Mouse (Mus musculus) kidney, embryonic 16.5 days (tissue): ENCODE data around the gene Hepacam. TPM values are rescaled to one million over a fixed set of nuclear protein-coding genes. Genes with fewer than 3 reads are reported as not detected.

Source experiments
- ATAC-seq: fragments of 200-750 bp; cut with Nextera tagmentation; 2 replicates; pipeline ENCODE4 v1.8.0; 2017; ENCODE audit warnings: moderate TSS enrichment; ENCODE audit not compliant: low FRiP score, low TSS enrichment
- H3K27ac ChIP-seq: fragments of 300-500 bp; sonication (generic); 2 replicates; pipeline ENCODE4 v1.5.1; 2014; ENCODE audit warnings: low read length
- H3K27me3 ChIP-seq: fragments of 300-500 bp; sonication (generic); 2 replicates; pipeline ENCODE4 v1.6.1; 2014; ENCODE audit warnings: low read length, control low read depth, mixed read lengths; ENCODE audit not compliant: insufficient read depth
- H3K36me3 ChIP-seq: fragments of 300-500 bp; sonication (generic); 2 replicates; pipeline ENCODE4 v1.6.1; 2014; ENCODE audit warnings: low read length, control low read depth, mixed read lengths; ENCODE audit not compliant: insufficient read depth
- H3K4me1 ChIP-seq: fragments of 300-500 bp; sonication (generic); 2 replicates; pipeline ENCODE4 v1.6.1; 2014; ENCODE audit warnings: low read length, control low read depth, mixed read lengths; ENCODE audit not compliant: insufficient read depth
- H3K4me2 ChIP-seq: fragments of 300-500 bp; sonication (generic); replicated peaks from 2 replicates; pipeline ENCODE4 v1.6.1; 2014; ENCODE audit warnings: low read depth, low read length
- H3K4me3 ChIP-seq: fragments of 300-500 bp; sonication (generic); 2 replicates; pipeline ENCODE4 v1.5.1; 2014; ENCODE audit warnings: mild to moderate bottlenecking, low read length
- H3K9ac ChIP-seq: fragments of 300-500 bp; sonication (generic); replicated peaks from 2 replicates; pipeline ENCODE4 v1.6.1; 2014; ENCODE audit warnings: low read length
- H3K9me3 ChIP-seq: fragments of 300-500 bp; sonication (generic); 2 replicates; pipeline ENCODE4 v1.6.1; 2016; ENCODE audit warnings: low read length, control low read depth
- WGBS: fragments of 180-500 bp; shearing (Covaris S2); extraction: QIAGEN DNeasy Blood & Tissue Kit; methylation state at CpG from one replicate; pipeline ENCODE4 v1.1.7; 2014; 5-methylcytosine and 5-hydroxymethylcytosine counted together
- polyA plus RNA-seq: library from polyadenylated mRNA; unstranded; fragments of >200 nt; fragmentation: Nextera tagmentation; extraction: Ambion mirVana; gene quantifications from 2 replicates; pipeline ENCODE4 v1.2.1, GENCODE M21; 2015

Hepacam gene
- polyA plus RNA-seq, 1 experiment from 2014 or later = not detected

GRCm38 (mm10) chr9:37403011-37403410 is 35.9 kb downstream of the Hepacam start:
- H3K27ac ChIP-seq = no peak overlapping the region
- H3K4me3 ChIP-seq = peak overlapping the region; percentile 38
- no peak for ATAC-seq
- no peaks in the 10 kb centered on the region for H3K36me3 ChIP-seq
- H3K9me3 ChIP-seq = no peaks in the 10 kb centered on the region
- peak overlapping the region; percentile 59; the same call in 1 of the 2 replicates for H3K9ac ChIP-seq
- peak overlapping the region; percentile 14 for H3K4me2 ChIP-seq
- no peaks in the 10 kb centered on the region; the same call in 1 of the 2 replicates for H3K4me1 ChIP-seq
- 83% methylated on average over 7 of the region's 7 CpGs for WGBS
- H3K27me3 ChIP-seq = no peaks in the 10 kb centered on the region; the same call in 1 of the 2 replicates

- no peak for ATAC-seq
- Histone ChIP-seq H3K27me3 (no peaks in the 10 kb centered on the region; the same call in 1 of the 2 replicates), H3K27ac (no peak overlapping the region), H3K4me2 (no peak overlapping the region), H3K9me3 (no peaks in the 10 kb centered on the region), H3K36me3 (no peaks in the 10 kb centered on the region), H3K4me3 (no peak overlapping the region), H3K4me1 (no peaks in the 10 kb centered on the region; the same call in 1 of the 2 replicates), H3K9ac (no peak overlapping the region)
- WGBS = 0% methylated on average over 1 of the region's 1 CpGs
Measured at GRCm38 (mm10) chr9:37406372-37406771, 39.2 kb downstream of the Hepacam start.

GRCm38 (mm10) chr9:37407850-37408502 is 40.8 kb downstream of the Hepacam start:
- no peak overlapping the region for H3K4me3 ChIP-seq
- 15% methylated on average over 19 of the region's 19 CpGs for WGBS
- H3K9me3 ChIP-seq = no peaks in the 10 kb centered on the region
- no peak overlapping the region for H3K9ac ChIP-seq
- H3K4me2 ChIP-seq = peak overlapping the region; percentile 34; the same call in 1 of the 2 replicates
- H3K4me1 ChIP-seq = no peaks in the 10 kb centered on the region; the same call in 1 of the 2 replicates
- peak; percentile 57; the same call in 1 of the 2 replicates for ATAC-seq
- H3K36me3 ChIP-seq = no peaks in the 10 kb centered on the region
- H3K27ac ChIP-seq = no peak overlapping the region
- H3K27me3 ChIP-seq = no peaks in the 10 kb centered on the region; the same call in 1 of the 2 replicates

GRCm38 (mm10) chr9:37409698-37410445 is 42.7 kb downstream of the Hepacam start:
- Histone ChIP-seq H3K9ac (no peak overlapping the region), H3K4me1 (no peaks in the 10 kb centered on the region; the same call in 1 of the 2 replicates), H3K9me3 (no peaks in the 10 kb centered on the region), H3K36me3 (no peaks in the 10 kb centered on the region), H3K4me2 (no peak overlapping the region), H3K27me3 (no peaks in the 10 kb centered on the region; the same call in 1 of the 2 replicates), H3K4me3 (no peak overlapping the region), H3K27ac (no peak overlapping the region)
- ATAC-seq = no peak
- WGBS = 65% methylated on average over 8 of the region's 8 CpGs

GRCm38 (mm10) chr9:37412989-37413388 is 45.8 kb downstream of the Hepacam start:
- no peak for ATAC-seq
- Histone ChIP-seq H3K4me2 (no peak overlapping the region), H3K9ac (no peak overlapping the region), H3K27ac (no peak overlapping the region), H3K9me3 (no peaks in the 10 kb centered on the region), H3K27me3 (no peaks in the 10 kb centered on the region), H3K36me3 (no peaks in the 10 kb centered on the region), H3K4me3 (no peak overlapping the region), H3K4me1 (no peaks in the 10 kb centered on the region; the same call in 1 of the 2 replicates)
- 50% methylated on average over 3 of the region's 3 CpGs for WGBS

- no peaks in the 10 kb centered on the region for H3K9me3 ChIP-seq
- H3K4me3 ChIP-seq = no peak overlapping the region
- H3K27ac ChIP-seq = no peak overlapping the region
- ATAC-seq = no peak
- no peaks in the 10 kb centered on the region for H3K27me3 ChIP-seq
- H3K4me1 ChIP-seq = no peaks in the 10 kb centered on the region
- H3K9ac ChIP-seq = no peak overlapping the region
- 71% methylated on average over 3 of the region's 3 CpGs for WGBS
- H3K36me3 ChIP-seq = no peaks in the 10 kb centered on the region
- H3K4me2 ChIP-seq = no peak overlapping the region
Measured at GRCm38 (mm10) chr9:37414666-37415065, 47.5 kb downstream of the Hepacam start.

GRCm38 (mm10) chr9:37418791-37419190 is 51.6 kb downstream of the Hepacam start:
- ATAC-seq = no peak
- H3K9me3 ChIP-seq = no peaks in the 10 kb centered on the region
- H3K9ac ChIP-seq = no peak overlapping the region
- 81% methylated on average over 4 of the region's 4 CpGs for WGBS
- H3K4me2 ChIP-seq = no peak overlapping the region
- H3K27ac ChIP-seq = no peak overlapping the region
- no peaks in the 10 kb centered on the region for H3K36me3 ChIP-seq
- peaks cover 5% of the 10 kb centered on the region; the same call in 1 of the 2 replicates for H3K4me1 ChIP-seq
- no peaks in the 10 kb centered on the region for H3K27me3 ChIP-seq
- no peak overlapping the region for H3K4me3 ChIP-seq

- Histone ChIP-seq H3K27me3 (no peaks in the 10 kb centered on the region), H3K9ac (peak overlapping the region; percentile 54; the same call in 1 of the 2 replicates), H3K4me2 (peak overlapping the region; percentile 57), H3K27ac (no peak overlapping the region), H3K4me3 (peak overlapping the region; percentile 38), H3K36me3 (no peaks in the 10 kb centered on the region), H3K9me3 (no peaks in the 10 kb centered on the region), H3K4me1 (peaks cover 5% of the 10 kb centered on the region; the same call in 1 of the 2 replicates)
- peak; percentile 93 for ATAC-seq
- under 1% methylated on average over 27 of the region's 27 CpGs for WGBS
Measured at GRCm38 (mm10) chr9:37420676-37421075, 53.5 kb downstream of the Hepacam start.

GRCm38 (mm10) chr9:37421239-37421638 is 54.1 kb downstream of the Hepacam start:
- 17% methylated on average over 12 of the region's 12 CpGs for WGBS
- Histone ChIP-seq H3K4me3 (peak overlapping the region; percentile 38), H3K27ac (no peak overlapping the region), H3K4me1 (peaks cover 5% of the 10 kb centered on the region; the same call in 1 of the 2 replicates), H3K4me2 (peak overlapping the region; percentile 57), H3K9me3 (no peaks in the 10 kb centered on the region), H3K36me3 (no peaks in the 10 kb centered on the region), H3K27me3 (no peaks in the 10 kb centered on the region), H3K9ac (no peak overlapping the region)
- ATAC-seq = peak; percentile 49; the same call in 1 of the 2 replicates
